Mouse (Mus musculus) urinary bladder, postnatal 25 days (tissue): Measurements from ENCODE around the gene Arhgap24.

Experiments used
- DNase-seq: peaks from one replicate; pipeline ENCODE4 v3.0.0; 2022; ENCODE audit warnings: low spot score

Arhgap24 gene

DNA sequence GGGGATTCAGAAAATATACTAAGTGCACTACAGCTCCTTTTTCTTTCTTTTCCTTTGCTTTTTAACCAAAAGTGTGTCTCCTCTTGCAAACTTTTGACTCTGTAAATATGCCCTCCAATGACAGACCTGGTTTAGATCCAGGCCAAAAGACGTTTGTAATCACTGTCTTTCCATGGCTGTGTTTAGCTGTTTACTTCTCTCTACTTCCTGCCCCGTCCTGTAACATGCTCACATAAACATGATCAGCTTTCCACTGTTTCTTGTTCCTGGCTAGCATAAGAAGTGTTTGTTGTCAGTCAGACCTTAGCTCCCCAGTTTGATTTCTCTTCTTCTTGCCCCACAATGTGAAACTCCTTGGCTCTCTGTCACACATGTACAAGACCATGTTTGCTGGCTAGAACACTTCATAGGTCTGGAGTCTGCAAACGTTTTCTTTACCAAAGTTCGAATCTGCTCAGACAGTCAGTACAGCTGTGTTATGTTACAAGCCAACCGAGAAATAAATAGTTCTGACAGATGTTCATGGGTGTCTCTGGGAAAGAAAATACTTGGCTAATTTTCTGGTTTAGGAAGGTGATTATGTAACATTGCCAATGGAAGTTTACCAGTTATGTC lies 189.6 kb downstream of the Arhgap24 start:
- DNase-seq = no peak

DNA sequence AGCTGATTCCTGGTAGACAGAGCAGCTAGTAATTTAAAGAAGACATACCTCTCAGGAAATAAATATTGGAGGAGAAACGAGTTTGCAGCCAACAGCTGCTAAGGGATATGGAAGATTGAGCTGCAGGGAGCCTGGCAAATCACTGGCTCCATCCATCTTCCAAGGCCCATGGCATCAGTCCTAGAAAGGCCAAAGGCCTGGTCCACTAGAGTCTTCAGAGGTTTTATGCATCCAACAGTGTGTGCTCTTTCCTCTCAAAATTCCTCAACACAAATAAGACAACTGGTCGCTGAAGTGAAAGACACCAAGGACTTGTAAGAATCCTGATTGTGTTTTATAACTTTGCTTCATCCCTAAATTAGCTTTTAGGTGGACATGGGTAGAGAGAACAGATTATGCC lies 194.1 kb downstream of the Arhgap24 start:
- DNase-seq = no peak

DNA sequence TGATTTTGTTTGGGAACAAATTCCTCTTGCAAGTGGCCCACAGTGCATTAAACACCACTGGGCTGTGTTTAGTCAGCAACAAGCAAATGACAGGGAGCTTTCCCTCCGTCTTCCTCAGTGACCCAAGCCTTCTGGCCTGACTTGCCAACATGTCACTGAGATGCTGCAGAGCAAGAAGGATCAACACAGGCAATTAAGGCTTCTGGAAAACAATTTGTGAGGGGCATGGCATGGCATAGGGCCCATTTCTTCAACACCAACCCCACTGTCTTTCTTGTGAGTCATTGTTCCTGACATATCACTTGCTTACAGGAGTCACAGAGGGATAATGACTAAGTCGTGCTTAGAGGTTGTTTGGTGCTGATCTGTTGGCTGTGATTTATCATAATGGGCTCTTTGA lies 196.0 kb downstream of the Arhgap24 start:
- no peak for DNase-seq

DNA sequence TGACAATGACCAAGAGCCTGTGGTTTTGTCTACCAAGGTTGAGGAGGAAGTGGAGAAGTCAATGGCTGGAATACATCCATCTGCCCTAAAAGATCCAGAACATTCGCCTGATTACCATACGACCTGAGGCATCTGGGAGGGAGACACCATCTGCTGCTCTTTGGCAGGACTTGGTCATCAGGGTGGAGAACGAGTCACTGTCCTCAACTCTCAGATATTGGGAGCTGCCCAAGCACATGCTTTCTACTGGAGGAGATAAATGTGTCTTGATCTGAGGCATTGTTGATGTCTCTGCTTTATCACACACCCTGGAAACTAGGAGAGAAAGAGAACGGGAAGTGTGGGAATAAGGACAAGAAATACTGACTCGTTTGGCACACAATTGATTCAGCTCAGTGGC lies 206.5 kb downstream of the Arhgap24 start:
- DNase-seq = no peak

DNA sequence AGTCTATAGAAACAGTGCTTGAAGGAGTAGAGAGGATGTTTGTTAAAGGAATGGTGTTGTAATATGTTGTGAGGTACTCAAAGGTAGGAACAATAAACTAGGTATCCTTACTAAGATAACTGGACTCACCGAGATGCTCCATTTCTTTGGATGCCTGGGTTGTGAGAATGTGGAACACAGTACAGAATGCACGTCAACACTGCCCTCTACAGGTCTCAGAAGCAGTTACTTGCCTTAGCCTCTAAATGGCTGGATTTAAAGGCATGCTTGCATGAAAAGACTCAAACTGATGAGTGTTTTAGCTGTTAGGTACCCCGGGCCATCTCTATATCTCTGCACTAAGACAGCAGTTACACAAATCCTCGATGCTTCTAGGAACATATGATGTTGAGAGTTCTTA lies 211.3 kb downstream of the Arhgap24 start:
- DNase-seq = peak; percentile 43

DNA sequence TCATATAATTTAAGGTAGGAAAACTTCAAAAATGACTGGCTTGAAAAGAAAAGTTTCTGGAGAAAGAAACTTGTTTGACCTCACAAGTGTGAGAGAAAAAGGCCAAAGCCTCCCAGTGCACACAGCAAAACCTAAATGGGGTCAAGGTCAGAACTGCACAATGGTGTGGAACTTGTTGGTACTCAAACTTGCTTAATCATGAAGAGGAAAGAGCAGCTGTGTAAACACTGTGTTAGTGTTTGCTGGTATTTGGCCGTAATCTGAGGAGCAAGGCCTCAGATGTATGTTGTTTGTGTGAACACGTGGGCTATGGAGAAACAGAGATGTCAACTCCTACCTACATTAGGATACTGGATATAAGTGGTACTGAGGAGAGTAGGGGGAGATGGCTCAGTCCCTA lies 212.0 kb downstream of the Arhgap24 start:
- DNase-seq = no peak

DNA sequence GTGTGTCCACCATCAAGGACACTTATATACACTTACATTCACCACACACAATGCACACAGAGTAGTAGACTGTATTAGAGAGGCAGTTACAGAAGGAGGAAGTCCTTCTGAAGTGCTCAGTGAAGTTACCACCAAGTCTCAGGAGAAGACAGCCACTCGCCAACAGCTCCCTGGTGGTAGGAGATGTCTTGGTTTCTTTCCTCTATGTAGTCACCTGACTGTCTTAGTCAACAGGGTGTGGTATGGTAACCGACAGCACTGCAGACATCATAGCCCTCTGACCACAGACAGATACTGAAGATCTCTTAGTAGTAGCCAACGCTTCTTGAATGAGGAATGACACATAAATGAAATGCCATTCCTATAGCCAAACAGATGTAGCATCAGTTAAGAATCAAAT lies 212.7 kb downstream of the Arhgap24 start:
- no peak for DNase-seq

DNA sequence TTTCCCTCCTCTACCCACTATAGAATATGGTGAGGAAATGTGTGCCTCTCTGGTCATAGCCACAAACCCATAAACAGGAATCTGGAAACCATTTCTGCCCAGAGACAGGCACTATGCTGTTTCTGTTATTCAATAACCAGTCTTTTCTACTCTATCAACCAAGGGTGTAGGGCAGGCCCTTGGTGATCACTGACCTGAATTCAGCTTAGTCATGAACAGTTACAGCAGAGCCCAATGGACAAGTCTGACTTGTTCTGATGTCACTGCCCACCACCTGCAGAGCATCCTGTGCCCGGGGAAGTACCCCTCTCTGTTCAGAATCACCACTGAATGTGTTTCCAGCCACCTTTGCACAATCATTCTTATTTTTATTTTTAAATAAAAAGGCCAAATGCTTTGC lies 216.6 kb downstream of the Arhgap24 start:
- DNase-seq = no peak

DNA sequence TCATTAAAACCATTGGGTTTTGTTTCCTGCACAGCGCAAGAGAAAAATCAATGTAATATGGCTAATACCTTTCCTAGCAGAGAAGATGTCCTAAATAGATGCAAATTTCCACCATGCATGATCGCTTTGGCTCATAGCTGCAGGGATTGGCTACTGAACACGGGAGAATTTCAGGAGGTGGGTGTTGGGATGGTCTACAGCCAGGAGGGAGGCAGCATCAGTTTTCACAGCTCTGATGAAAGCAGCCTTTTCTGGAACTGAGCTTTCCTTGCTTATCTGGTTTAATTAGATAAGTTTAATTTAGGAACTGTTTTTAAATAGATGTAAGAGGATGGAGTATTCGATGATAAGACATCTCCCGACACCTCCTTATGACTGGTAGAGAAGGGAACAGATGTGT lies 217.2 kb downstream of the Arhgap24 start:
- no peak for DNase-seq

DNA sequence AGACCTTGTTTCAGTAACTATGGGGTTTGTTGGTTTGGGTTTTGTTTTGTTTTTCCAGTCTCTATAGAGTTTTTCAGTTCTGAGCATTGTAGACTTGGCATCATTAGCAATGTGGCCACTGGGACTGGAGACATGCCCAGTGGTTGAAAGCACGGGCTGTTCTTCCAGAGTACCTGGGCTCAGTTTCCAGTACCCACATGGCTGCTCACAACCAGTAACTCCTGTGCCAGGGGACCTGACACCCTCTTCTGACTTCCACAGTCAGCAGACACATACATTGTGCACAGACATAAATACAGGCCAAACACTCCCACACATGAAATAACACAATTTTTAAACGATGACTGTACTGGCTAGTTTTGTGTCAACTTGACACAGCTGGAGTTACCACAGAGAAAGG lies 217.7 kb downstream of the Arhgap24 start:
- no peak for DNase-seq

DNA sequence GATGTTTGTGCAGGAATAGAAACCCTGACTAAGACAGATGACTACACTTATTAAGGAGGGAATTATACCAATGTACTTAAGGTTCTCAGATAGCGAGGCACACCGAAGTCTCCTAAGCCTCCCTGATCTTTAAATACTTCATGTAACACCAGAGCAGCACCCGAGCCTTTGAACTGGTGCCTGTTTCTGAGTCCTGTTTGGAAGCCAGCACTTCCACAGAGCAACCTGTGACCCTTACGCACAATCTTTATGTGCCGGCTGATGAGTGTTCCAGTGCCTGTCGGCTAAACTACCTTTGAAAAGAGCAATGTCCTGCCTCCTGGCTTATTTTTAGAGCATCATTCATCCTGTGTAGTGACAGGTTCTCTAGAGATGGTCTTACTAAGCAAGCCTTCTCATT lies 221.4 kb downstream of the Arhgap24 start:
- no peak for DNase-seq

DNA sequence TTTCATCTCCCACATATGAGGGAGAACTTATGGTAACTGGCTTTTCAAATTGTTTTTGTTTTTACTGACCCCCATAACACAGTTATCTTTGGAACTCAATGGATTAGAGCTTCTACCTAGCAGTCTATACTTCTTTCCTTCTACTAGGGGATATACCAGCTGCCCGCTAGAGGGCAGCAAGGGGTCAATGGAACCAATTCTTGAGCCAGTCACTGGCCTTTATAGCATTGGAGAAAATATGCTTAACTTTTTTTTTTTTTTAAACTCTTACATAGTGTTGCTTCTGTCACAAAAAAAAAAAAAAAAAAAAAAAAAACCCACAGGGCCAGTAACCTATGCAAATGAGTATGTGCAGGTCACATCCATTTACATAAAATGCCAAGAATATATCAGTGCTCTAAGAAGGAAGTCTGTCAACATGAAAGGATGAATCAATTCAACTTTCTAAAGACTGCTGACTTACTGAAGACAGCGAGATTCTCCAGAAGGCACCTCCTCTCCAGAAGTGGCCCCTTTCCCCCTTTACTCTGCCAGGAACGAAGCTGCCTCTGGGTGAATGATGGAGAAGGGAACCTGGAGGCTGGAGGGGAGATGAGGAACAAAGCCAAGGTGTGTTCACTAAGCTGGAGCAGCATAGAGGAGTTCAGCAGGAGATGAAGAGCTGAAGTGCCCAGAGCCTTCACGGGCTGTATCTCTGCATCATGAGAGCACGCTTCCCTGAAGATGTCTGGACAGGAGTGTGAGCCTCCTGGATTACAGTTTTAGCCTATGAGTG lies 222.3 kb downstream of the Arhgap24 start:
- DNase-seq = peak; percentile 76

DNA sequence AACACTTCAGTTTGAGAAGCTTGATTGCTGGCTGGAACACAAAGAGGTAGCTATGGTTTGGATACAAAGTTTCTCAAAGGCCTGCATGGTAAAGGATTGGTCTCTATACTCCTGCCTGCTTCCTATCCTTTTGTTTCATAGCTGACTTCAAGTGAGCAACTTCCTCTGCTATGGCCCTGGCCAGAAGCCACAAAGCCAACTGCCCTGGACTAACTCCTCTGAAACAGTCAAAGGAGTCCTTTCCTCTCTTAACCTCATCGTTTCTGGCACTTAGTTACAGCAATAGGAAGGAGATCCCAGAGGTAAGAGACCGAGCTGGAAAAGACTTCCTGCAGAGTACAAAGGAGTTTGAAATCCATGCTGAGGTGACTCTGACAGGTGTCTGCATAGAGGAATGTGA lies 224.0 kb downstream of the Arhgap24 start:
- DNase-seq = no peak

DNA sequence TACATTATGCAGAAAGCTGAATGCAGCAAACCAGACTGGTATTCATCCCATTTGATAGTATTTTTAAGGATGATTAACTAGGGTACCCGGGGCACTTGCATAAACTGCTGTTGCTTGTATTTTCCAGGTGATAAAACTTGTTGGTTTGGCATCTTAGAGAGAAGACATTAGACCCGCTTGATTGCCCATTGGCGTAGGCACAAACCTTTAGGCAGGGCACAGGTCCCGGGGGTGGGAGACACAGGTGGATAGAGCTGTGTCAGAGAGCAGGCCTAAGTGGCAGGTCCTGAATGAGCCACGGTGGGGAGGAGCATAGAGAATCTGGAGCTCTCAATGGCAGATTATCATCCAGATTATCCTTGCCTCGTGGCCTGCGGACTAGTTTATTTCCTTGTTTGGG lies 229.1 kb downstream of the Arhgap24 start:
- DNase-seq = no peak

DNA sequence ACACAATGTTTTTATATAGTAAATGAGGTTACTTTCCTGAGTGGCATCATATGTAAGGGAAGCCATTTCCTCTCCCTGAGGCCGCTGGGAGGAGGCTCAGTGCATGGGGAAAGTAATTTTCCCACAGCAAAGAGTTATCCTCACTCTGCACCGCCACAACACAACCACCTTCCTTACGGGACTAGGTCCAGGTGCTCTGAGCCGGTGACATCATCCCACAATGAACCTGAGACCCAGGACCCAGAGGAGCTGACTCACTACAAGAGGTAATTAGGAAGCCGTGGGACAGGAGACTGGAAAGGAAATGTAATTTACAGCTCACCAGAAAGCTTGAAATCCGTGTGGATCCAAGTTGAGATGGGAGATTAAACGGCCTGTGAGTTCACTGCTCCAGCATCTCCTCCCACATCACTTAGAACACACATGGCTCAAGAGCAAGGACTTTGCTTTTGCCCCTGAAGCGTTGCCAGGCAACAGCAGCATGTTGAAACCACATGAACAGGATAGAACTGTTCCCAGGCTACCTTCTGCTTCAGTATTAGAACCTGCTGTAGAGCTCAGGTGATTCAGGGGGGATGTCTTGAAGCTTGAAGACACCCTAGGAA lies 238.3 kb downstream of the Arhgap24 start:
- no peak for DNase-seq

DNA sequence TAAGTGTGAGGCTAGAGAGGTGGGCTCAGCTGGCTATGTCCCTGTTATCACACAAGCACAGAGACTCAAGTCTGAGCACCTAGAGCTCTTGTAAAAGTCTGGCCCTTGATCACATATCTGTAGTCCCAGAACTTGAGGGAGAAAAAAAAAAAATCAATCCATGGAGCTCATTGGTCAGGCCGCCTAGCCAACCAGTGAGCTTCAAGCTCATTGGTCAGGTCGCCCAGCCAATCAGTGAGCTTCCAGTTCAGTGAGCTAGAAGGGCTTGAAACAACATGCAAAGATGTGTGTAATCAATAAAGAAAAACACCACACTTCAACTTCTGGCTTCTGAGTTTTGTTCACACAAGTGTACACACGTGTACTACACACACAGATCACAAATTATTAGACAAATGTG lies 242.4 kb downstream of the Arhgap24 start:
- DNase-seq = no peak

DNA sequence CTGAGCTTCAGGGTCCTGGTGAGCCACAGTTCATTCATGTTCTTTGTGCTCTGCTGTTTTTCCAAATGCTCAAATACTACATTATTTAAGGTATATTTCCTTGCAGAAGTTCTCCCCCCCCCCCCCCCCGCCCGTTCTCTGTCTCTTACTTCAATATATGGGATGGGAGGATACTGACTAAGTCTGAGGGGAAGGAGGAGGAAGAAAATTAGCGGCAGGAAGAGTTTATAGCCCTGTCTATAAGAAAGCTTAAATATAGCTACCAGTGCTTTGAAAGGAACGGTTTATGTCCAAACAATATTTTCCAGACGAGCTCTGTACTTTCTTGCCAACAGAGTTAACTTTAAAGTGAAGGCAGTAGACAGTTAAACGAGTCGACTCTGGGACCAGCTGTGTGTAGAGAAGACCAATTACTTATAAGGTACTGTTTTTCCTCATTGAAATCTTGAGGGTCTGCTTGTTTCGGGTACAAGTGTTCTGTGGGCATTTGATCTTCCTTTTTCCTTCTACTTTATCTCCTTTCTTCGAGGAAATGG lies 243.7 kb downstream of the Arhgap24 start:
- DNase-seq = no peak

DNA sequence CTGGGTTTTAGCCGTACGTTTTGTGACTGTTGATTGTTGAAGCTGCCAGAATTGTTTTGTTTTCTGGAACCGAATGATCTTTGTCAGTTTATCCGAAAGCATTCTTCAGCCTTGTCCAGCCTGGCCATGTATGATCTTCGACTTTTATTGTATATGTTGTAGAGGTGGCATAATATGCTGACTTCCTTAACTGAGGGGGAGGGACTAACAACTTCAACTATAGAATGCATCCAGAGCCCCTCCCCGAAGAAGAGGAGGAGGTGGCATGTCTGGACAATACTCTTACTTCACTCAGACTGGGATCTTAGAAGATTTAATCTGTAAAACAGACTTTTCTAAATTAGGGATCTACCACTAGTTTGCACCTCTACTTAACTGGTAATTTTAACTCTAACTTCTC lies 244.2 kb downstream of the Arhgap24 start:
- no peak for DNase-seq

DNA sequence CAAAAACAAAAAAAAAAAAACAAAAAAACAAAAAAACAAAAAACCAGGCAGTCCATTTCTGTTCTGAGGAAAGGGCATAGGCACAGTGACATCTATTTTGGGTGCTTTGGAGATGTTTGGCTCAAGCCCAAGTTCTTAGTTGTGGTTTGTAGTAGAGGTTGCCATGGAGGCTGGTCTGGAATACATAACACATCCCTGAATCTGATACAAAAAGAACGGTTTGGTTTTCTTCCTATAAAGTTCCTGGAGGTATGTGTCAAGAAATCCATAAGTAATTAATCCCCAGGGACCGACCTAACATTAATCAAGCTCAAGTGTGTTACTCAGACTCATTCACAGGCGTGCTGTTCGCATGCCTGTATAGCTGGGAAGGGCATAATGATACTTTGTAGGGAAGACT lies 245.8 kb downstream of the Arhgap24 start:
- no peak for DNase-seq

DNA sequence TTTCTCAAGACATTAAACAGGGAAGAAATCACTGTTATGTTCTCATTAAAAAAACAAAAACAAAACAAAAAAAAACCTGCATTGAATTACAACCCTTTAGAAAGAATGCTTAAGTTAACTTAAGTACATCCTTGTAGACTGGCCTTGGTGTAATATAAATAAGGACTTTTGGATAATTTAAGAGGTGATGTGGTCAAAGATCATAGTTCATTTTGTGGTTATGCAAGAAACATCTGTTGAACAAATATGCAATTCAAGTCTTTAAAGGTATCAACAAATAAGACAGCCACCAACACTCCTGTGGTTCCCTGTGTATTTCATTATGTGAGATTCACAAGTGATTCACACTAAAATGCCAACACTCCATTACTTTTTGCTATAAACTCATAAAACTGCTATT lies 247.3 kb downstream of the Arhgap24 start:
- no peak for DNase-seq

DNA sequence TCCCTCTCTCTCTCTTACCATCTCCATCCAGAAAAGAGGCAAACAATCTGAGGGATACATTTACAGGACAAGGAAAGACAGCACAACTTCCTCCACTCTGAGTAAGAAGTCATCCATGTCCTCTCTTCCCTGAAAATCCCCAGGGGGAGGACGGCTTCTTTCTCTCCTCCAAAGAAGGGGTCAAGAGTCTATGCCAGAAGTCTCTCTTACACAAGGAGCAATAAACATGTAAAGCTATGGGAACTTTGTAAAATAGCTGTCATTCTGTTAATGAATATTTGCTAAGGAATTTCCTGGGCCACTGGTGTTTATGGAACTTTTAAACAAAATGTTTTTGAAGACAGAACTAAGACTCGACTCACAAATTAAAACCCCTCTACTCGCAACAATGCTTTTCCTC lies 248.3 kb downstream of the Arhgap24 start:
- no peak for DNase-seq

DNA sequence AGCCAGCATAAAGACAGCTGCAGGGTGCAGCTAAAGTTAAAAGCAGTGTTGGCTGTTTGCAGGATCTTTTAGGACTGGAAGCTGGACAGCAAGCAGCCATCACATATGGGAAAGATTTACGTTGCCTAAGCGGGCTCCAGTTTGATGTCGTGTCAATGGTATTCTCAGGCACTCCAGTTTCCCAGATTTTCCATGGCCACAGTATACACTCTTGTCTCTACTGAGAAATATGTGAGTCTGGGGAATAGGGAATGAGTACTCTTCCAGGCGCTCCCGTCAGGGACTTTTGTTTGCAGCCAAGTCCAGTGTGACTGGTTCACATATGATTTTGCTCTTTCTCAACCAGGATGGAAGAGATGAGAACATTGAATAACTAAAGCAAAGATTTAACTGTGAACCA lies 254.9 kb downstream of the Arhgap24 start:
- DNase-seq = no peak

DNA sequence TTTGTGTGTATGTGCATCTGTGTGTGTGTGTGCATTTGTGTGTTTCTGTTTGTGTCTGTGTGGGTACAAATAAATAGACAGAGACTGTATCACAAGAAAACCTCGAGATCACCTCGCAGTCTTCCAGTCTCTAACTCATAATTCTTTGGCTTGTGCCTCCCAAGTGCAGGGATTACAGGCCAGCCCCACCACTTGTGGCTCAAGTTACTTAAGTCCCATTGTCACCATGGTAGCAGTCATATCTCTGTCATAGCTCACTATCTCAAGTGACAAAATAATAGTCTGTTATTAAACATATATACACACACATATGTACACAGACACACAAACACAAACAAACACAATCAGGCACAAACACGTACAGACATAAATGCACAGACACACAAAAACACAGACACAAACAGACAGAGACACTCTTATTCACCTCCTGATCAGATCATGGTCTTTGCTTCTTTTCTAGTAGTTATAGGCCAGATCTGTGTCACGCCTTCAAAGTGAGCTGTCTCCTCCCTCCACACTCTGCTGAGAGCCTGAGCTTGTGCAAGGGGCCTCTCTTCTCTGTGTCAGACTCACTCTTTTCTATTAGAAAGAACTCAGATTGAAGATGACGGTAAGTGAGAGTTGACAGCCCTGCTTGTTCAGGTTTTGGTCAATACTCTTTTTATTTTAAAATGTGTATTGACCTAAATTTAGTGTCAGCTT lies 261.5 kb downstream of the Arhgap24 start:
- no peak for DNase-seq
